Mouse (Mus musculus) liver, postnatal 0 days (tissue): ENCODE results near the gene Llgl2. TPM values are rescaled to one million over a fixed set of nuclear protein-coding genes. Genes with fewer than 3 reads are reported as not detected.

Experiments used
- ATAC-seq: fragments of 200-750 bp; cut with Nextera tagmentation; 2 replicates; pipeline ENCODE4 v1.8.0; 2017; ENCODE audit warnings: mild to moderate bottlenecking, moderate library complexity
- DNase-seq: peaks from one replicate; pipeline ENCODE4 v3.0.0-alpha.2; 2016
- H3K27ac ChIP-seq: fragments of 300-500 bp; sonication (generic); 2 replicates; pipeline ENCODE4 v1.5.1; 2014; ENCODE audit warnings: antibody characterized with exemption, moderate library complexity, mild to moderate bottlenecking, low read depth
- H3K27me3 ChIP-seq: fragments of 300-500 bp; sonication (generic); 2 replicates; pipeline ENCODE4 v1.6.1; 2014; ENCODE audit warnings: low read length, control low read depth, mixed read lengths; ENCODE audit not compliant: insufficient read depth
- H3K36me3 ChIP-seq: fragments of 300-500 bp; sonication (generic); replicated peaks from 2 replicates; pipeline ENCODE4 v1.6.1; 2014; ENCODE audit warnings: mild to moderate bottlenecking, control low read depth, low read length, moderate library complexity, mixed read lengths; ENCODE audit not compliant: insufficient read depth
- H3K4me1 ChIP-seq: fragments of 300-500 bp; sonication (generic); 2 replicates; pipeline ENCODE4 v1.6.1; 2014; ENCODE audit warnings: antibody characterized with exemption, mild to moderate bottlenecking, control low read depth; ENCODE audit not compliant: insufficient read depth
- H3K4me2 ChIP-seq: fragments of 300-500 bp; sonication (generic); 2 replicates; pipeline ENCODE4 v1.6.1; 2014; ENCODE audit warnings: low read depth, mild to moderate bottlenecking, low read length, moderate library complexity, mixed read lengths
- H3K4me3 ChIP-seq: fragments of 300-500 bp; sonication (generic); 2 replicates; pipeline ENCODE4 v1.5.1; 2014; ENCODE audit warnings: low read depth, low read length
- H3K9ac ChIP-seq: fragments of 300-500 bp; sonication (generic); replicated peaks from 2 replicates; pipeline ENCODE4 v1.6.1; 2014; ENCODE audit warnings: mild to moderate bottlenecking, moderate library complexity
- H3K9me3 ChIP-seq: fragments of 300-500 bp; sonication (generic); 2 replicates; pipeline ENCODE4 v1.6.1; 2016; ENCODE audit warnings: mild to moderate bottlenecking, control low read depth, low read length, mixed read lengths
- CTCF ChIP-seq: sonication (generic); IDR thresholded peaks from 2 replicates; pipeline ENCODE4 v1.5.1; 2016; ENCODE audit warnings: antibody characterized with exemption, low read depth
- EP300 ChIP-seq: IDR thresholded peaks from 2 replicates; pipeline ENCODE4 v1.6.1; 2016; ENCODE audit warnings: antibody characterized with exemption, low read depth, mild to moderate bottlenecking
- WGBS: fragments of 180-500 bp; shearing (Covaris S2); extraction: QIAGEN DNeasy Blood & Tissue Kit; methylation state at CpG from one replicate; pipeline ENCODE4 v1.1.7; 2014; ENCODE audit not compliant: insufficient replicate concordance; 5-methylcytosine and 5-hydroxymethylcytosine counted together
- polyA plus RNA-seq: library from polyadenylated mRNA; unstranded; fragments of >200 nt; fragmentation: Nextera tagmentation; extraction: Ambion mirVana; gene quantifications from 2 replicates; pipeline ENCODE4 v1.2.1, GENCODE M21; 2015

Llgl2 gene
- polyA plus RNA-seq, 1 experiment from 2014 or later, result 15.1 TPM

DNA sequence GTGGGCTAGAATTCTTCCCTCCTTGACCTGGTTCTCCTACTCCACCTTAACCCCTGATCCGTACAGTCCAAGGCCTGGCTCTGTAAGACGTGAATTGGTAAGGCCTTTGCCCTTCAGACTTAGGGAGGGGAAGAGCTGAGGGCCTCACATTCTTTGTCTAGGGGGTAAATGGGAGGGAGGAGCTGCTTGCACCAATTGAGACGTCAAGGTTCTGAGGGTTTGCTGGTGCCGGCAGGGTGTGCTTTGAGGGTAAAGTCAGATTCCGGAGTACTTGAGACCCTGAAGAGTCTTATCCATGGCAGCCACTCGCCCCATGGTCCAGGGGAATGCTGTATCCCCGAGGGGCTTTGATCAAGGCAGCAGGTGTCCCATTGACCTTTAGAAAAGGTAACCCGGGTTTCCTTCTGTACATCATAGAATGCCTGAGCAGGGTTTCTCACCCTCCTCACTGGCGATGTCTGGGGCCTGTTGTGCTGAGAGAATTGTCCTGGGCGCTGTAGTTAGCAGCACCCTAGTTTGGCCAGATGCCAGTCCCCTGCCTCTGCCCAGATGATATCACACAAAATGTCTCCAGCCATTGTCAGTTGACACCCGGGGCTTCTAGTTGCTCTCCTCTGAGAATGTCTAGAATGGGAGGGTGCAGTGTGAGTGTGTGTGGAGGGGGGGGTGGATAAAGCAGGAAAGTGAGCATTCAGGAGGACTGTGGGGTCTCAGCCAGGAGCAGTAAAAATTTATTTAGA is 13.0 kb downstream of the Llgl2 start:
- no peaks in the 10 kb centered on the region for H3K27me3 ChIP-seq
- TF ChIP-seq CTCF (no peak), EP300 (no peak)
- no peaks in the 10 kb centered on the region for H3K9me3 ChIP-seq
- no peak overlapping the region for H3K4me3 ChIP-seq
- DNase-seq, result no peak
- H3K4me2 ChIP-seq, result no peak overlapping the region
- no peaks in the 10 kb centered on the region; the same call in 1 of the 2 replicates for H3K36me3 ChIP-seq
- peaks cover 30% of the 10 kb centered on the region for H3K4me1 ChIP-seq
- no peak overlapping the region for H3K27ac ChIP-seq
- ATAC-seq, result no peak
- 62% methylated on average over 11 of the region's 11 CpGs for WGBS
- no peak overlapping the region for H3K9ac ChIP-seq

DNA sequence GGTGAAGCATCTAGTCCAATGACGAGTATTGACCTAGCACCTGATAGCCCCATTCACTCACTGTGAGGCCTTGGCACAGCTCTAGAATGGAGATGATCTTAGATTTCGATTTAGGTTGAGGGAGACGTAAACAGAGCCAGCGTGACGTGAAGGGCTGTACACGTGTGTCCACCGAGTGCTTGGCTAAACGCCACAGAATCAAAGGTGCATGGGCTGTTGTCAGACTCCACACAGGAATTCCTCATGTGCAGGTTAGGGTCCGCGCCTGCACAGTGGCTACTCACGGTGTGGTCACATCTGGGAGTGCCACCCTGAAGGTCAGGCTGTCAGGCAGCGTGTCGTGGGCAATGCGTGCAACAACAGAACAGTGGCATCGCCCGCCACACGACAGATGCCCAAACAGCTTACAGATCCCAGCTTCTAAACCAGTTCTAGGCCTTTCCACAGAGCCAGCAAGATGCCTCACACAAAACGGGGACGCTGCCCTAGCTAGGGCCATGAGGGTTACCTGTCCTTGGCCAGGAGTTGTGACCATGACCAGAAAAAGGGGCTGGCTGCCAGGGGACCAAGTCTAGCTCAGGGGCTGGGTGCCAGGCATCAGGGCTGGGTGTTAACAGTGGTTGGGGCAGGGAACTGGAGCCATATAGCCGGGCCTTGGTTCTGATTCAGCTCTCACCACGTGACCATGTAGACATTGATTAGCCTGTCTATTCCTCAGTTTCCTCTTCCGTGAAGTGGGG is 13.9 kb downstream of the Llgl2 start:
- ATAC-seq (no peak), DNase-seq (no peak)
- H3K9me3 ChIP-seq, result no peaks in the 10 kb centered on the region
- no peaks in the 10 kb centered on the region; the same call in 1 of the 2 replicates for H3K36me3 ChIP-seq
- no peaks in the 10 kb centered on the region for H3K27me3 ChIP-seq
- H3K4me2 ChIP-seq, result no peak overlapping the region
- WGBS, result 87% methylated on average over 22 of the region's 22 CpGs
- H3K4me3 ChIP-seq, result no peak overlapping the region
- peaks cover 36% of the 10 kb centered on the region for H3K4me1 ChIP-seq
- no peak overlapping the region for H3K9ac ChIP-seq
- TF ChIP-seq CTCF, result no peak
- no peak for TF ChIP-seq EP300
- no peak overlapping the region for H3K27ac ChIP-seq

- H3K36me3 ChIP-seq, result no peaks in the 10 kb centered on the region; the same call in 1 of the 2 replicates
- WGBS, result 32% methylated on average over 4 of the region's 4 CpGs
- H3K27ac ChIP-seq, result no peak overlapping the region
- peaks cover 34% of the 10 kb centered on the region for H3K4me1 ChIP-seq
- no peak overlapping the region for H3K9ac ChIP-seq
- no peak overlapping the region for H3K4me3 ChIP-seq
- ATAC-seq (no peak), DNase-seq (no peak)
- TF ChIP-seq EP300 (no peak), CTCF (no peak)
- no peak overlapping the region for H3K4me2 ChIP-seq
- no peaks in the 10 kb centered on the region for H3K27me3 ChIP-seq
- no peaks in the 10 kb centered on the region for H3K9me3 ChIP-seq
Measured at GRCm38 (mm10) chr11:115838895-115839311, 15.1 kb downstream of the Llgl2 start.

DNA sequence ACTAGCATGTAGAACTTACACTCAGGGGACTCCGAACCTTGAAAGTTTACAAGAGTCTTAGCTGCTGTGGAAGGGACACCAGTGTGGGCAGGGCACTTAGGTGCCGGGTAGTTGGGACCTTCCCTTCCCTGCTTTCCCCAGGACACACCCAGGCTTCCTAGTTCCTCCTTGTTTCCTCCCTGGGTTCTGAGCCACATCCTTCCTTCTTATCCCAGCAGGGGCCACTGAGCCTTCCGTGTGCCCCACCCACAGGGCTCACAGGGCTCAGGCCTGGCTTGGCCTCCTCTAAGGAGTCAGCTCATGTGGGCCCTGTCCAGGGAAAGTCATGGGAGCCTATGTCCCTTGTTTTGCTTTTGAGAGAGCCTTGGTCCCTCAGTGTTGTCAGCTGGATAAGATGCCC is 15.9 kb downstream of the Llgl2 start:
- DNase-seq (no peak), ATAC-seq (no peak)
- peaks cover 32% of the 10 kb centered on the region for H3K4me1 ChIP-seq
- no peaks in the 10 kb centered on the region for H3K27me3 ChIP-seq
- H3K4me3 ChIP-seq, result no peak overlapping the region
- H3K9me3 ChIP-seq, result no peaks in the 10 kb centered on the region
- 0 out of 2 replicates have a peak overlapping the region, but pooled peaks have one; percentile 24 for H3K27ac ChIP-seq
- no peak overlapping the region for H3K9ac ChIP-seq
- H3K36me3 ChIP-seq, result peaks cover 2% of the 10 kb centered on the region
- 62% methylated on average over 3 of the region's 3 CpGs for WGBS
- no peak for TF ChIP-seq EP300
- no peak for TF ChIP-seq CTCF
- H3K4me2 ChIP-seq, result no peak overlapping the region

- no peak for ATAC-seq
- H3K27me3 ChIP-seq, result no peaks in the 10 kb centered on the region
- no peak for DNase-seq
- H3K36me3 ChIP-seq, result peaks cover 15% of the 10 kb centered on the region
- no peak overlapping the region for H3K4me3 ChIP-seq
- H3K9ac ChIP-seq, result no peak overlapping the region
- TF ChIP-seq CTCF, result peak; percentile 47
- no peak for TF ChIP-seq EP300
- peak overlapping the region; percentile 11; the same call in 1 of the 2 replicates for H3K27ac ChIP-seq
- WGBS, result 79% methylated on average over 6 of the region's 6 CpGs
- peaks cover 32% of the 10 kb centered on the region for H3K4me1 ChIP-seq
- H3K9me3 ChIP-seq, result no peaks in the 10 kb centered on the region; the same call in 1 of the 2 replicates
- no peak overlapping the region for H3K4me2 ChIP-seq
Measured at GRCm38 (mm10) chr11:115841044-115841443, 17.2 kb downstream of the Llgl2 start.

DNA sequence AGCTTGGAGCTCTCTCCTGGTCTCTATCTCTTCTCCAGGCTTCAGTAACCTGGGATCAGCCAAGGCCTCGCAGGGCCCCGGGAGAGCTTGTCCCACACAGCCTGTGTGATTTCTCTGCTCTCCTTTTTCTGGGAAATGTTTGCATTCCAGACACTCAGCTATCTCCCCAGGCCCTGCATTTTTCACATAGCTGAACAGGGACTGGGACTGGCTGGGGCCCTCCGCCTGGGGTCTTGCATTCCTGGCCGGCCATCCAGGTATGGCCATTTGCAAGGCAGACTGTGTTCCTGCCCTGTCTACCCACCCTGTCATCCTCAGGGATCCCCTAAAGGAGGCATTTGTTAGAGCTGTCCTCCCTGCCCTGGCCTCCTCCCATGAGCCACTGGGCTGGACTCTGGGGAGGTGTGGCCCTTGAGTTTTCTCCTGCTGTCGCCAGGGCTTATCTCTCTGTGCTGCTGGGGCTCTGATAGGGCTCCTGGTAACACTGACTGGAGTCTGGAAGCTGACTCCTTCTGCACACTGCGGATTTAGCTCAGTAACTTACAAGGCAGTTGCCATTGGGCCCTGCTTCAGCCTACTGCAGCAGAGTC is 18.2 kb downstream of the Llgl2 start:
- 44% methylated on average over 6 of the region's 6 CpGs for WGBS
- Histone ChIP-seq H3K4me1 (peaks cover 32% of the 10 kb centered on the region), H3K27ac (peak overlapping the region; percentile 76), H3K27me3 (no peaks in the 10 kb centered on the region), H3K9me3 (no peaks in the 10 kb centered on the region; the same call in 1 of the 2 replicates), H3K36me3 (peaks cover 20% of the 10 kb centered on the region), H3K4me3 (no peak overlapping the region), H3K9ac (peak overlapping the region; percentile 26; the same call in 1 of the 2 replicates), H3K4me2 (peak overlapping the region; percentile 1; the same call in 1 of the 2 replicates)
- ATAC-seq (peak; percentile 81), DNase-seq (peak; percentile 69)
- 0 out of 2 replicates have a peak, but pooled peaks have one; percentile 24 for TF ChIP-seq EP300
- no peak for TF ChIP-seq CTCF
